Mouse (Mus musculus): ENCODE data around the gene Hnrnpdl.

DNA sequence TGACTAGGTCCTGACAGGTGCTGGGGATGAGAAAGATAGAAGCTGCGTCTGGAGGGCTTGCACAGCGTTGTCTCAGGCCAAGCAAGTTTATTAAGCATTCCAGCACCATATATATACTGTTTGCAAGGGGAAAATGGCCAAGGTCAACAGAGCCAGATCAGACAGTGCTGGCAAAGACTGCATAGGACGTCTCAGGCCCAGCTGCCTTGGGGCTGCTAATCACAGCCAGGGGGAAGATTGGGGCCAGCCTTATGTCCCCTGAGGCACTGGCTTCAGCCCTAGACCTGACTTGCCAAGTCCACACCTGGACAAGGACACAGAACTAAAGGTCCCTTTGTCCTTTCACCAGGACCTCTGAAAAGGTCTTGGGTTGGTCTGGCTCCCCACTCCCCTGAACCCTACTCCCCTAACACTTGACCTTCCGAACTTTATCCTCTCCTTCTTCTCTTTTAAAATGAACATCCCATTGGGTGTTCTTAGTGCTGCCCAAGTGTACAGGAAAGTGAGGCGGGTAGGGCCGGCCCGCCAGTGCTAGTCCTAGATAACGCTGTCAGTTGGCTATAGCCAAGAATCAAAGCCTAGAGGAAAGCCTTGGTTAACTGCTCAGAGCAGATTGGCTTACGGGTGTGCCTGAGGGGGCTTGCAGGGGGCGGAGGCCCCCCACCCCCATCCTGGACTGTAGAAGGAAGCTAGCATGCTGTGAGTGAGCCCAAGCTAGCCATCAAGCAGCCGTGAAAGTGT is 15.5 kb upstream of the Hnrnpdl start:
- TF ChIP-seq POLR2A (IDR thresholded peaks at IDR 0.05; ENCODE audit: borderline replicate concordance, low read depth, low read length) (no peak), CTCF (IDR thresholded peaks at IDR 0.05; ENCODE audit: low read depth, low read length) (no peak)
